Mouse (Mus musculus) heart, adult 2 months (tissue): Measurements from ENCODE around the gene Trappc6b.

ENCODE experiments used
- CTCF ChIP-seq: fragments of 200-600 bp; IDR thresholded peaks from 2 replicates; pipeline ENCODE4 v1.8.1; 2022; ENCODE audit warnings: antibody characterized with exemption, mild to moderate bottlenecking, moderate library complexity
- POLR2A ChIP-seq: fragments of 200-500 bp; IDR thresholded peaks from 2 replicates; pipeline ENCODE4 v1.6.1; 2011; ENCODE audit warnings: mild to moderate bottlenecking, low read depth, low read length, control low read depth; ENCODE audit not compliant: insufficient read depth

- TF ChIP-seq CTCF: no peak
- no peak for TF ChIP-seq POLR2A
These were observed 49.9 kb downstream of the Trappc6b start for GRCm38 (mm10) chr12:59011275-59011843.
